11 mouse cellular contexts compared by ENCODE assay signal in genomic region chr12:33928331-33929192, GRCm38 (mm10). TPM values are rescaled to one million over a fixed set of nuclear protein-coding genes. Genes with fewer than 3 reads are reported as not detected.
A peak's percentile ranks its signal among the peaks of the same experiment; 100 is the strongest.
DNase-seq lines count a peak whose midpoint lies in the region; ATAC-seq lines count a peak whose summit lies in the region.
"Had no signal": no experiment of that assay in that cellular context is flagged by ENCODE, and none has a peak within 500 bp of the region (broad histone marks: within the 10 kb centered on the region; RNA-seq: fewer than 3 reads in every experiment).

Gene Ferd3l (plus strand): TSS chr12:33928425.

- H3K4me1 ChIP-seq in heart, embryonic 15.5 days (replicated peaks) = peaks cover 3% of the 10 kb centered on the region
- peaks cover 18% of the 10 kb centered on the region for H3K4me1 ChIP-seq in embryonic facial prominence, embryonic 13.5 days
- no peaks in the 10 kb centered on the region for H3K4me1 ChIP-seq in intestine, embryonic 15.5 days (replicated peaks)
- H3K4me1 ChIP-seq in neural tube, embryonic 12.5 days = peaks cover 15% of the 10 kb centered on the region; the same call in 1 of the 2 replicates

- WGBS in heart, embryonic 15.5 days = under 1% methylated on average over 39 of the region's 39 CpGs
- under 1% methylated on average over 39 of the region's 39 CpGs for WGBS in embryonic facial prominence, embryonic 13.5 days
- 1% methylated on average over 39 of the region's 39 CpGs for whole genome bisulfite sequencing in intestine, embryonic 15.5 days
- WGBS in neural tube, embryonic 12.5 days = under 1% methylated on average over 39 of the region's 39 CpGs

- intact Hi-C loops in heart, postnatal 14 days (cut with DNase I) = no loop called here

- peak within 1 kb of the TSS; percentile 46 for H3K4me2 ChIP-seq in heart, embryonic 15.5 days
- H3K4me2 ChIP-seq in embryonic facial prominence, embryonic 13.5 days = peak within 1 kb of the TSS; percentile 61
- H3K4me2 ChIP-seq in intestine, embryonic 15.5 days (replicated peaks) = peak within 1 kb of the TSS; percentile 48
- H3K4me2 ChIP-seq in neural tube, embryonic 12.5 days (replicated peaks) = peak within 1 kb of the TSS; percentile 59

- no peak for DNase-seq in heart, postnatal 14 days
- no peak for DNase-seq in layer of hippocampus, postnatal 25 days (ENCODE audit: extremely low spot score in 1 of 2, low spot score in 1 of 2)
- DNase-seq in kidney, adult 11 months = no peak
- DNase-seq in layer of hippocampus, adult 9-11 months = no peak
- DNase-seq: liver, postnatal 0 days had no signal

- H3K27me3 ChIP-seq in heart, embryonic 15.5 days = peaks cover 38% of the 10 kb centered on the region
- H3K27me3 ChIP-seq in embryonic facial prominence, embryonic 13.5 days = peaks cover 44% of the 10 kb centered on the region
- H3K27me3 ChIP-seq in intestine, embryonic 15.5 days (replicated peaks) = peaks cover 31% of the 10 kb centered on the region
- peaks cover 33% of the 10 kb centered on the region for H3K27me3 ChIP-seq in neural tube, embryonic 12.5 days (replicated peaks)

- no peaks in the 10 kb centered on the region for H3K36me3 ChIP-seq in heart, embryonic 15.5 days
- no peaks in the 10 kb centered on the region for H3K36me3 ChIP-seq in embryonic facial prominence, embryonic 13.5 days
- H3K36me3 ChIP-seq in intestine, embryonic 15.5 days = no peaks in the 10 kb centered on the region
- H3K36me3 ChIP-seq in neural tube, embryonic 12.5 days = no peaks in the 10 kb centered on the region

- ATAC-seq in heart, embryonic 15.5 days (replicated peaks; ENCODE audit: insufficient number of reproducible peaks, insufficient read depth, low FRiP score, low read depth) = no peak
- ATAC-seq in embryonic facial prominence, embryonic 13.5 days (ENCODE audit: insufficient number of reproducible peaks, insufficient read depth, low FRiP score, low TSS enrichment, low read depth) = no peak
- ATAC-seq in intestine, embryonic 15.5 days = no peak
- peak; percentile 64; the same call in 1 of the 2 replicates for ATAC-seq in neural tube, embryonic 12.5 days (ENCODE audit: low FRiP score, low read depth)
- ATAC-seq: liver, postnatal 0 days had no signal

- H3K9ac ChIP-seq in heart, embryonic 15.5 days = no peak within 1 kb of the TSS
- 0 out of 2 replicates have a peak within 1 kb of the TSS, but pooled peaks have one; percentile 1 for H3K9ac ChIP-seq in embryonic facial prominence, embryonic 13.5 days
- H3K9ac ChIP-seq in intestine, embryonic 15.5 days = no peak within 1 kb of the TSS
- H3K9ac ChIP-seq in neural tube, embryonic 12.5 days = no peak within 1 kb of the TSS
- H3K9ac ChIP-seq: liver, postnatal 0 days had no signal

- no peaks in the 10 kb centered on the region for H3K9me3 ChIP-seq in heart, embryonic 15.5 days (replicated peaks)
- H3K9me3 ChIP-seq in embryonic facial prominence, embryonic 13.5 days = no peaks in the 10 kb centered on the region
- no peaks in the 10 kb centered on the region for H3K9me3 ChIP-seq in intestine, embryonic 15.5 days
- no peaks in the 10 kb centered on the region for H3K9me3 ChIP-seq in neural tube, embryonic 12.5 days

- H3K27ac ChIP-seq in heart, embryonic 15.5 days = no peak within 1 kb of the TSS
- H3K27ac ChIP-seq in embryonic facial prominence, embryonic 13.5 days = no peak within 1 kb of the TSS
- no peak within 1 kb of the TSS for H3K27ac ChIP-seq in intestine, embryonic 15.5 days
- no peak within 1 kb of the TSS for H3K27ac ChIP-seq in neural tube, embryonic 12.5 days

- H3K4me3 ChIP-seq in heart, embryonic 15.5 days = peak within 1 kb of the TSS; percentile 22
- peak within 1 kb of the TSS; percentile 37 for H3K4me3 ChIP-seq in embryonic facial prominence, embryonic 13.5 days
- H3K4me3 ChIP-seq in intestine, embryonic 15.5 days (replicated peaks) = no peak within 1 kb of the TSS
- peak within 1 kb of the TSS; percentile 25 for H3K4me3 ChIP-seq in neural tube, embryonic 12.5 days

RNA-seq across cellular contexts. Expression of gene Ferd3l, which starts in this region (rescaled TPM):
- polyA plus RNA-seq in heart, embryonic 15.5 days (2015; fragmentation: Nextera tagmentation; extraction: Ambion mirVana) = not detected in 2 replicates
- total RNA-seq in heart, postnatal 14 days (2021) = not detected
- not detected in 2 replicates for polyA plus RNA-seq in embryonic facial prominence, embryonic 13.5 days (2015; fragmentation: Nextera tagmentation; extraction: Ambion mirVana)
- not detected in 2 replicates for polyA plus RNA-seq in intestine, embryonic 15.5 days (2015; fragmentation: Nextera tagmentation; extraction: Ambion mirVana)
- 1.0 and 2.2 TPM in 2 replicates for polyA plus RNA-seq in neural tube, embryonic 12.5 days (2016; fragmentation: Nextera tagmentation; extraction: Ambion mirVana)
- total RNA-seq in layer of hippocampus, postnatal 25 days (2021) = not detected
- total RNA-seq: hematopoietic stem cell, adult 5-6 weeks; neutrophil, adult 5-6 weeks had no signal
- polyA plus RNA-seq: liver, postnatal 0 days had no signal
